ENCODE assay signal across 25 mouse cellular contexts in genomic region chr2:166963257-166963656, GRCm38 (mm10). TPM values are rescaled to one million over a fixed set of nuclear protein-coding genes. Genes with fewer than 3 reads are reported as not detected.
DNase-seq lines count a peak whose midpoint lies in the region; ATAC-seq and TF ChIP-seq lines count a peak whose summit lies in the region.
"Had no signal": no experiment of that assay in that cellular context is flagged by ENCODE, and none has a peak within 500 bp of the region (broad histone marks: within the 10 kb centered on the region; RNA-seq: fewer than 3 reads in every experiment).

No protein-coding gene starts in this region.

- H3K27ac ChIP-seq in gastrocnemius, adult 2 months = peak overlapping the region; percentile 28; the same call in 1 of the 2 replicates
- 0 out of 2 replicates have a peak overlapping the region, but pooled peaks have one; percentile 6 for H3K27ac ChIP-seq in kidney, embryonic 14.5 days (ENCODE audit: low read depth, low read length)
- H3K27ac ChIP-seq in kidney, embryonic 16.5 days (ENCODE audit: low read length) = no peak overlapping the region
- peak overlapping the region; percentile 38 for H3K27ac ChIP-seq in liver, adult 2 months (replicated peaks; ENCODE audit: insufficient read depth, low read depth, low read length)
- H3K27ac ChIP-seq: embryonic facial prominence, embryonic 10.5 days; embryonic facial prominence, embryonic 12.5 days; forebrain, embryonic 13.5 days had no signal

- peak; percentile 79 for ATAC-seq in kidney, embryonic 14.5 days (ENCODE audit: low FRiP score, low TSS enrichment)
- peak; percentile 86; the same call in 1 of the 2 replicates for ATAC-seq in kidney, embryonic 16.5 days (ENCODE audit: low FRiP score, low TSS enrichment)
- ATAC-seq: activated CD4-positive, CD25-positive, alpha-beta regulatory T cell, adult 4 months; CD4-positive, CD25-positive, alpha-beta regulatory T cell, adult 4 months; forebrain, embryonic 13.5 days; Patski had no signal

- H3K9ac ChIP-seq in kidney, embryonic 14.5 days (ENCODE audit: low read depth, low read length) = no peak overlapping the region
- no peak overlapping the region for H3K9ac ChIP-seq in kidney, embryonic 16.5 days (replicated peaks; ENCODE audit: low read length)
- no peak overlapping the region for H3K9ac ChIP-seq in liver, adult 2 months (ENCODE audit: low read depth, low read length)
- H3K9ac ChIP-seq: embryonic facial prominence, embryonic 12.5 days; forebrain, embryonic 13.5 days had no signal

- peaks cover 34% of the 10 kb centered on the region; the same call in 1 of the 2 replicates for H3K36me3 ChIP-seq in kidney, embryonic 14.5 days (ENCODE audit: control insufficient read depth, insufficient read depth, low read length)
- H3K36me3 ChIP-seq in kidney, embryonic 16.5 days (ENCODE audit: insufficient read depth, low read length) = peaks cover 17% of the 10 kb centered on the region
- H3K36me3 ChIP-seq in liver, adult 2 months (ENCODE audit: control insufficient read depth, insufficient read depth, low read length) = peaks cover 9% of the 10 kb centered on the region; the same call in 1 of the 2 replicates

- intact Hi-C loops in gastrocnemius, adult 2 months (cut with DNase I) = no loop called here

- 0 out of 2 replicates have a peak, but pooled peaks cover 10% of the 10 kb centered on the region for H3K4me1 ChIP-seq in kidney, embryonic 14.5 days (ENCODE audit: control insufficient read depth, insufficient read depth, low read length)
- H3K4me1 ChIP-seq in kidney, embryonic 16.5 days (ENCODE audit: insufficient read depth, low read length) = 0 out of 2 replicates have a peak, but pooled peaks cover 9% of the 10 kb centered on the region
- peaks cover 36% of the 10 kb centered on the region for H3K4me1 ChIP-seq in liver, adult 2 months (ENCODE audit: control insufficient read depth, insufficient read depth, low read length)
- H3K4me1 ChIP-seq: embryonic facial prominence, embryonic 12.5 days; forebrain, embryonic 13.5 days had no signal

- peaks cover 29% of the 10 kb centered on the region for H3K79me2 ChIP-seq in liver, adult 2 months (ENCODE audit: control insufficient read depth, insufficient read depth, low read length)

- no peaks in the 10 kb centered on the region for H3K9me3 ChIP-seq in kidney, embryonic 14.5 days (ENCODE audit: control insufficient read depth, low read length)
- H3K9me3 ChIP-seq in kidney, embryonic 16.5 days (ENCODE audit: low read length) = no peaks in the 10 kb centered on the region
- H3K9me3 ChIP-seq: embryonic facial prominence, embryonic 10.5 days; embryonic facial prominence, embryonic 12.5 days; forebrain, embryonic 13.5 days; G1E had no signal

- no peak overlapping the region for H3K4me3 ChIP-seq in gastrocnemius, adult 2 months
- H3K4me3 ChIP-seq in kidney, embryonic 14.5 days (ENCODE audit: low read length) = no peak overlapping the region
- no peak overlapping the region for H3K4me3 ChIP-seq in kidney, embryonic 16.5 days (ENCODE audit: low read length)
- no peak overlapping the region for H3K4me3 ChIP-seq in liver, adult 2 months (ENCODE audit: insufficient read depth, low read depth, low read length)
- H3K4me3 ChIP-seq: embryonic facial prominence, embryonic 10.5 days; embryonic facial prominence, embryonic 12.5 days; forebrain, embryonic 13.5 days had no signal

- DNase-seq in gastrocnemius, adult 2 months = no peak
- no peak for DNase-seq in gastrocnemius, adult 18-20 months (ENCODE audit: low spot score)
- no peak for DNase-seq in kidney, postnatal 14 days
- no peak for DNase-seq in kidney, adult 11 months
- no peak for DNase-seq in liver, adult 2 months (ENCODE audit: extremely low read depth, low read depth, low spot score)
- no peak for DNase-seq in liver
- DNase-seq: adrenal gland, adult 8-10 months; adrenal gland, postnatal 14 days; adrenal gland, postnatal 36 days; B cell, adult 2 months; cerebellum, adult 11-12 months; cerebellum, adult 2 months; cerebellum, adult 9-10 months; cerebellum, postnatal 10 days; cerebellum, postnatal 25 days had no signal

- TF ChIP-seq POLR2A in liver, adult 2 months (IDR thresholded peaks at IDR 0.05; ENCODE audit: extremely low read depth, insufficient read depth, low read length) = no peak

- H3K4me2 ChIP-seq in kidney, embryonic 14.5 days (replicated peaks; ENCODE audit: low read depth, low read length) = no peak overlapping the region
- no peak overlapping the region for H3K4me2 ChIP-seq in kidney, embryonic 16.5 days (replicated peaks; ENCODE audit: low read depth, low read length)
- H3K4me2 ChIP-seq: embryonic facial prominence, embryonic 12.5 days; forebrain, embryonic 13.5 days had no signal

- 21% methylated on average over 8 of the region's 8 CpGs for WGBS in kidney, embryonic 14.5 days
- 27% methylated on average over 8 of the region's 8 CpGs for WGBS in kidney, embryonic 16.5 days
- WGBS in liver, adult 2 months = 91% methylated on average over 8 of the region's 8 CpGs

- no peak for TF ChIP-seq CTCF in gastrocnemius, adult 2 months (IDR thresholded peaks at IDR 0.05)
- TF ChIP-seq CTCF in liver, adult 2 months (IDR thresholded peaks at IDR 0.05; ENCODE audit: low read depth, low read length) = no peak

- no peaks in the 10 kb centered on the region for H3K27me3 ChIP-seq in kidney, embryonic 14.5 days (ENCODE audit: control insufficient read depth, insufficient read depth, low read length)
- H3K27me3 ChIP-seq in kidney, embryonic 16.5 days (ENCODE audit: insufficient read depth, low read length) = no peaks in the 10 kb centered on the region
- no peaks in the 10 kb centered on the region for H3K27me3 ChIP-seq in liver, adult 2 months (ENCODE audit: control insufficient read depth, insufficient read depth, low read length)
- H3K27me3 ChIP-seq: CH12.LX; embryonic facial prominence, embryonic 12.5 days; forebrain, embryonic 13.5 days; Patski had no signal

RNA-seq across cellular contexts. Expression of gene Stau1, which starts 32.8 kb away (rescaled TPM):
- 10 to 100 TPM; 35.3 to 37.0 TPM for total RNA-seq in gastrocnemius, adult 2 months (2021)
- 10 to 100 TPM; 35.7 to 38.2 TPM for total RNA-seq in gastrocnemius, adult 18-20 months (2021)
- 43.2 and 81.7 TPM in 2 replicates for polyA plus RNA-seq in kidney, embryonic 14.5 days (2014; fragmentation: Nextera tagmentation; extraction: Ambion mirVana)
- polyA plus RNA-seq in kidney, embryonic 16.5 days (2015; fragmentation: Nextera tagmentation; extraction: Ambion mirVana) = 92.0 and 98.8 TPM in 2 replicates
- total RNA-seq in liver, adult 2 months (2014; rRNA removed) = 25.1 and 38.6 TPM in 2 replicates
- 23.8 and 25.9 TPM in 2 replicates for polyA plus RNA-seq in liver, adult 2 months (2012; rRNA removed)

RNA-seq across cellular contexts. Expression of gene Ddx27, which starts 51.7 kb away (rescaled TPM):
- total RNA-seq in gastrocnemius, adult 2 months (2021) = 10 to 100 TPM in 1 of 2 experiments, 1 to 10 TPM in 1; 9.3 to 10.1 TPM
- 1 to 10 TPM; 8.0 to 9.7 TPM for total RNA-seq in gastrocnemius, adult 18-20 months (2021)
- 43.5 and 55.8 TPM in 2 replicates for polyA plus RNA-seq in kidney, embryonic 14.5 days (2014; fragmentation: Nextera tagmentation; extraction: Ambion mirVana)
- 57.6 and 59.2 TPM in 2 replicates for polyA plus RNA-seq in kidney, embryonic 16.5 days (2015; fragmentation: Nextera tagmentation; extraction: Ambion mirVana)
- 11.1 and 11.2 TPM in 2 replicates for total RNA-seq in liver, adult 2 months (2014; rRNA removed)
- 8.7 and 13.4 TPM in 2 replicates for polyA plus RNA-seq in liver, adult 2 months (2012; rRNA removed)

RNA-seq across cellular contexts. Expression of gene Cse1l, which starts 57.4 kb away (rescaled TPM):
- total RNA-seq in gastrocnemius, adult 2 months (2021) = 10 to 100 TPM; 55.6 to 57.4 TPM
- total RNA-seq in gastrocnemius, adult 18-20 months (2021) = 10 to 100 TPM; 51.8 to 59.6 TPM
- polyA plus RNA-seq in kidney, embryonic 14.5 days (2014; fragmentation: Nextera tagmentation; extraction: Ambion mirVana) = 135 and 187 TPM in 2 replicates
- polyA plus RNA-seq in kidney, embryonic 16.5 days (2015; fragmentation: Nextera tagmentation; extraction: Ambion mirVana) = 135 and 140 TPM in 2 replicates
- 27.0 and 29.7 TPM in 2 replicates for total RNA-seq in liver, adult 2 months (2014; rRNA removed)
- 8.3 and 10.7 TPM in 2 replicates for polyA plus RNA-seq in liver, adult 2 months (2012; rRNA removed)
